Mouse (Mus musculus) induced T-regulatory cell, adult 2 months (primary cell): ENCODE measurements at regions not wholly inside any gene's neighbourhood (a gene's known extent, or its start where the extent isn't known, plus 50 kb on each side); places are given as distances from the start of the nearest gene placed in this dataset.

Source experiments
- DNase-seq: peaks from one replicate; pipeline ENCODE4 v3.0.0-alpha.2; 2012; ENCODE audit warnings: low read depth

- DNase-seq = peak; percentile 41
Measured at GRCm38 (mm10) chr11:52629776-52630175, 134.7 kb upstream of the Fstl4 start.

- DNase-seq = peak; percentile 16
Measured at GRCm38 (mm10) chr11:52631579-52631978, 132.9 kb upstream of the Fstl4 start.

- no peak for DNase-seq
Measured at GRCm38 (mm10) chr11:52634189-52634588, 130.2 kb upstream of the Fstl4 start.

GRCm38 (mm10) chr11:52635716-52636389, 128.6 kb upstream of the Fstl4 start:
- no peak for DNase-seq

GRCm38 (mm10) chr11:52638939-52639338, 125.5 kb upstream of the Fstl4 start:
- DNase-seq = peak; percentile 39

GRCm38 (mm10) chr11:52641725-52642338, 122.6 kb upstream of the Fstl4 start:
- no peak for DNase-seq

GRCm38 (mm10) chr11:52644081-52644768, 120.2 kb upstream of the Fstl4 start:
- DNase-seq = no peak

- no peak for DNase-seq
Measured at GRCm38 (mm10) chr11:52648176-52648839, 116.1 kb upstream of the Fstl4 start.

GRCm38 (mm10) chr11:52648849-52649400, 115.5 kb upstream of the Fstl4 start:
- no peak for DNase-seq

- DNase-seq = no peak
Measured at GRCm38 (mm10) chr11:52654640-52655039, 109.8 kb upstream of the Fstl4 start.

GRCm38 (mm10) chr11:52655720-52656474, 108.5 kb upstream of the Fstl4 start:
- no peak for DNase-seq

GRCm38 (mm10) chr11:52661234-52661633, 103.2 kb upstream of the Fstl4 start:
- DNase-seq = no peak

- DNase-seq = no peak
Measured at GRCm38 (mm10) chr11:52661894-52662593, 102.4 kb upstream of the Fstl4 start.

GRCm38 (mm10) chr11:52665343-52665742, 99.1 kb upstream of the Fstl4 start:
- no peak for DNase-seq

GRCm38 (mm10) chr11:52675022-52675421, 89.4 kb upstream of the Fstl4 start:
- no peak for DNase-seq

GRCm38 (mm10) chr11:52678259-52678658, 86.2 kb upstream of the Fstl4 start:
- DNase-seq = no peak

GRCm38 (mm10) chr11:52685436-52685835, 79.0 kb upstream of the Fstl4 start:
- DNase-seq = no peak

- no peak for DNase-seq
Measured at GRCm38 (mm10) chr11:52692701-52693100, 71.7 kb upstream of the Fstl4 start.

GRCm38 (mm10) chr11:52701682-52702081, 62.8 kb upstream of the Fstl4 start:
- DNase-seq = no peak

- DNase-seq = no peak
Measured at GRCm38 (mm10) chr11:52703391-52703790, 61.0 kb upstream of the Fstl4 start.
